Mouse (Mus musculus): ENCODE measurements around the gene Gabrg3. TPM values are rescaled to one million over a fixed set of nuclear protein-coding genes. Genes with fewer than 3 reads are reported as not detected.

Gene Gabrg3
- polyA plus RNA-seq, 1 experiment from 2014 or later: 0.60 TPM

GRCm38 (mm10) chr7:56768216-56768615 lies 618.8 kb downstream of the Gabrg3 start:
- H3K36me3 ChIP-seq (ENCODE audit: control insufficient read depth, insufficient read depth, low read length): no peaks in the 10 kb centered on the region
- WGBS: 61% methylated on average over 4 of the region's 4 CpGs
- no peaks in the 10 kb centered on the region for H3K27me3 ChIP-seq (replicated peaks; ENCODE audit: control insufficient read depth, insufficient read depth, low read length)
- H3K27ac ChIP-seq (ENCODE audit: low read depth): no peak overlapping the region
- no peaks in the 10 kb centered on the region for H3K9me3 ChIP-seq (ENCODE audit: control insufficient read depth, low read length)
- no peak overlapping the region for H3K4me2 ChIP-seq (ENCODE audit: low read length)
- no peak for DNase-seq (ENCODE audit: low spot score)
- no peak for ATAC-seq (replicated peaks; ENCODE audit: low FRiP score, low TSS enrichment, low read depth)
- H3K4me1 ChIP-seq (replicated peaks; ENCODE audit: control insufficient read depth, insufficient read depth, low read length): no peaks in the 10 kb centered on the region
- no peak overlapping the region for H3K9ac ChIP-seq (ENCODE audit: low read length)
- no peak overlapping the region for H3K4me3 ChIP-seq (ENCODE audit: low read depth, low read length)

GRCm38 (mm10) chr7:56767796-56768195 lies 619.2 kb downstream of the Gabrg3 start:
- WGBS: 68% methylated on average over 1 of the region's 1 CpGs
- DNase-seq (ENCODE audit: low spot score) (no peak), ATAC-seq (replicated peaks; ENCODE audit: low FRiP score, low TSS enrichment, low read depth) (no peak)

GRCm38 (mm10) chr7:56765612-56766445 lies 621.2 kb downstream of the Gabrg3 start:
- ATAC-seq (replicated peaks; ENCODE audit: low FRiP score, low TSS enrichment, low read depth) (no peak), DNase-seq (ENCODE audit: low spot score) (no peak)
- WGBS: 73% methylated on average over 10 of the region's 10 CpGs
- H3K27me3 ChIP-seq (replicated peaks; ENCODE audit: control insufficient read depth, insufficient read depth, low read length): no peaks in the 10 kb centered on the region
- H3K4me1 ChIP-seq (replicated peaks; ENCODE audit: control insufficient read depth, insufficient read depth, low read length): no peaks in the 10 kb centered on the region
- no peak overlapping the region for H3K4me3 ChIP-seq (ENCODE audit: low read depth, low read length)
- H3K9me3 ChIP-seq (ENCODE audit: control insufficient read depth, low read length): no peaks in the 10 kb centered on the region
- no peak overlapping the region for H3K9ac ChIP-seq (ENCODE audit: low read length)
- no peak overlapping the region for H3K27ac ChIP-seq (ENCODE audit: low read depth)
- no peak overlapping the region for H3K4me2 ChIP-seq (ENCODE audit: low read length)
- H3K36me3 ChIP-seq (ENCODE audit: control insufficient read depth, insufficient read depth, low read length): no peaks in the 10 kb centered on the region

More at GRCm38 (mm10) chr7:56767796-56768195, 619.2 kb downstream of the Gabrg3 start:
- Histone ChIP-seq H3K4me1 (replicated peaks; ENCODE audit: control insufficient read depth, insufficient read depth, low read length) (no peaks in the 10 kb centered on the region), H3K4me2 (ENCODE audit: low read length) (no peak overlapping the region), H3K27ac (ENCODE audit: low read depth) (no peak overlapping the region), H3K36me3 (ENCODE audit: control insufficient read depth, insufficient read depth, low read length) (no peaks in the 10 kb centered on the region), H3K9me3 (ENCODE audit: control insufficient read depth, low read length) (no peaks in the 10 kb centered on the region), H3K4me3 (ENCODE audit: low read depth, low read length) (no peak overlapping the region), H3K27me3 (replicated peaks; ENCODE audit: control insufficient read depth, insufficient read depth, low read length) (no peaks in the 10 kb centered on the region), H3K9ac (ENCODE audit: low read length) (no peak overlapping the region)

- Histone ChIP-seq H3K4me1 (replicated peaks; ENCODE audit: control insufficient read depth, insufficient read depth, low read length) (no peaks in the 10 kb centered on the region), H3K36me3 (ENCODE audit: control insufficient read depth, insufficient read depth, low read length) (no peaks in the 10 kb centered on the region), H3K9ac (ENCODE audit: low read length) (no peak overlapping the region), H3K4me2 (ENCODE audit: low read length) (no peak overlapping the region), H3K4me3 (ENCODE audit: low read depth, low read length) (no peak overlapping the region), H3K27me3 (replicated peaks; ENCODE audit: control insufficient read depth, insufficient read depth, low read length) (no peaks in the 10 kb centered on the region), H3K9me3 (ENCODE audit: control insufficient read depth, low read length) (no peaks in the 10 kb centered on the region), H3K27ac (ENCODE audit: low read depth) (no peak overlapping the region)
- 88% methylated on average over 6 of the region's 6 CpGs for WGBS
- no peak for ATAC-seq (replicated peaks; ENCODE audit: low FRiP score, low TSS enrichment, low read depth)
- DNase-seq (ENCODE audit: low spot score): no peak
These were observed 657.8 kb downstream of the Gabrg3 start for GRCm38 (mm10) chr7:56729225-56729624.

Other genes with a start within 250 kb of the Gabrg3 start
- 2.9 and 4.3 TPM in 2 replicates for gene Gabrb3, start 32.5 kb upstream of the Gabrg3 start, polyA plus RNA-seq (2014; fragmentation: Nextera tagmentation; extraction: Ambion mirVana)
- gene Gabra5, start 122.9 kb upstream of the Gabrg3 start, polyA plus RNA-seq (2014; fragmentation: Nextera tagmentation; extraction: Ambion mirVana): 0.38 and 0.49 TPM in 2 replicates